28 mouse cellular contexts compared by ENCODE assay signal in the genomic region with DNA sequence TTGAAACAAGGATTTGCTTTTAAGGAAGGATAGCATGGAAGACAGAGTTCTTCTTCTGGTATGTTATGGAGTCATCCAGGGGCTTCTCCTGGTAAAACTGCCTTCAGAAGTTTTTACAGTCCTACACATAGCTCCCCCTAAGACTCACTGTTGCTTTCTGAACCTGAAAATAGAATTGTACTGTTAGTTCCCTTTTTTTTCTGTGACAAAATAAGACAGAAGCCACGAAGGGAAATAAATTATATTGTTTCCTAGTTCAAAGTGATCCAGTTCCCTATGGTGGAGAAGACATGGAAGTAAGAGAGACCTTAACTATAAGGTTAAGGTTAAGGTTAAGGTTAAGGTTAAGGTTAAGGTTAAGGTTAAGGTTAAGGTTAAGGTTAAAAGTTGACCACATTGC.
A peak's percentile ranks its signal among the peaks of the same experiment; 100 is the strongest.
DNase-seq lines count a peak whose midpoint lies in the region; ATAC-seq lines count a peak whose summit lies in the region.
"Had no signal": no experiment of that assay in that cellular context is flagged by ENCODE, and none has a peak within 500 bp of the region (broad histone marks: within the 10 kb centered on the region; RNA-seq: fewer than 3 reads in every experiment).

No protein-coding gene starts in this region.

- H3K4me3 ChIP-seq in forebrain, embryonic 10.5 days, result no peak overlapping the region
- H3K4me3 ChIP-seq: embryonic facial prominence, embryonic 13.5 days; embryonic facial prominence, embryonic 15.5 days; erythroblast, embryonic 14.5 days; forebrain, embryonic 13.5 days; forebrain, embryonic 15.5 days had no signal

- DNase-seq in frontal cortex, postnatal 14 days (ENCODE audit: low spot score in 2 of 2), result no peak
- no peak for DNase-seq in layer of hippocampus, postnatal 14 days (ENCODE audit: low spot score in 2 of 2)
- no peak for DNase-seq in gastrocnemius, postnatal 36 days
- no peak for DNase-seq in forebrain, embryonic 10.5 days (ENCODE audit: extremely low spot score, low spot score)
- DNase-seq: adrenal gland, adult 2 months; adrenal gland, postnatal 10 days; adrenal gland, postnatal 25 days; B cell, adult 2 months; cerebellum, adult 11-12 months; cerebellum, adult 2 months; cerebellum, adult 9-10 months; cerebellum, postnatal 10 days; cerebellum, postnatal 25 days; embryo, embryonic 11 days; forebrain, postnatal 0 days had no signal

- intact Hi-C loops in gastrocnemius, postnatal 36 days (cut with DNase I), result no loop called here

- H3K4me1 ChIP-seq in forebrain, embryonic 10.5 days, result no peaks in the 10 kb centered on the region
- H3K4me1 ChIP-seq: embryonic facial prominence, embryonic 13.5 days; embryonic facial prominence, embryonic 15.5 days; forebrain, embryonic 13.5 days; forebrain, embryonic 15.5 days had no signal

- ATAC-seq in frontal cortex, adult (ENCODE audit: low TSS enrichment), result 0 out of 2 replicates have a peak, but pooled peaks have one; percentile 38
- ATAC-seq in granulocyte monocyte progenitor cell, adult 5-6 weeks (replicated peaks; ENCODE audit: poor library complexity, severe bottlenecking), result peak; percentile 62
- ATAC-seq in megakaryocyte, adult 5-6 weeks (ENCODE audit: poor library complexity, severe bottlenecking), result peak; percentile 79
- ATAC-seq: activated CD4-positive, CD25-positive, alpha-beta regulatory T cell, adult 4 months; CD4-positive, CD25-positive, alpha-beta regulatory T cell, adult 4 months; forebrain, embryonic 13.5 days; forebrain, embryonic 15.5 days; forebrain, postnatal 0 days; Patski had no signal

- no peaks in the 10 kb centered on the region for H3K27me3 ChIP-seq in forebrain, embryonic 10.5 days (ENCODE audit: poor library complexity, severe bottlenecking)
- H3K27me3 ChIP-seq: CH12.LX; embryonic facial prominence, embryonic 13.5 days; embryonic facial prominence, embryonic 15.5 days; forebrain, embryonic 13.5 days; forebrain, embryonic 15.5 days; Patski had no signal

- no peaks in the 10 kb centered on the region for H3K9me3 ChIP-seq in forebrain, embryonic 10.5 days
- H3K9me3 ChIP-seq: embryonic facial prominence, embryonic 13.5 days; embryonic facial prominence, embryonic 15.5 days; forebrain, embryonic 13.5 days; forebrain, embryonic 15.5 days had no signal

- H3K36me3 ChIP-seq in forebrain, embryonic 10.5 days (replicated peaks), result no peaks in the 10 kb centered on the region
- H3K36me3 ChIP-seq: embryonic facial prominence, embryonic 13.5 days; embryonic facial prominence, embryonic 15.5 days; forebrain, embryonic 15.5 days; G1E had no signal

- 75% methylated on average over 1 of the region's 1 CpGs for WGBS in forebrain, embryonic 10.5 days

- H3K27ac ChIP-seq in forebrain, embryonic 10.5 days, result no peak overlapping the region
- H3K27ac ChIP-seq: embryonic facial prominence, embryonic 13.5 days; embryonic facial prominence, embryonic 15.5 days; forebrain, embryonic 13.5 days; forebrain, embryonic 15.5 days had no signal
